Mouse (Mus musculus) adipocyte (in vitro differentiated cells): ENCODE measurements around the gene BC037034.

ENCODE experiments used
- DNase-seq: peaks from one replicate; pipeline ENCODE4 v3.0.0-alpha.2; 2016; ENCODE audit warnings: low spot score

BC037034 gene

GRCm38 (mm10) chr5:138263260-138264206 is at the start of gene BC037034:
Gene BC037034, minus strand, starts transcription at chr5:138264033.
- DNase-seq, result peak; percentile 97

- no peak for DNase-seq
Measured at GRCm38 (mm10) chr5:138312795-138313194, 49.0 kb upstream of the BC037034 start.

GRCm38 (mm10) chr5:138299613-138300012 is 35.8 kb upstream of the BC037034 start:
- no peak for DNase-seq

DNA sequence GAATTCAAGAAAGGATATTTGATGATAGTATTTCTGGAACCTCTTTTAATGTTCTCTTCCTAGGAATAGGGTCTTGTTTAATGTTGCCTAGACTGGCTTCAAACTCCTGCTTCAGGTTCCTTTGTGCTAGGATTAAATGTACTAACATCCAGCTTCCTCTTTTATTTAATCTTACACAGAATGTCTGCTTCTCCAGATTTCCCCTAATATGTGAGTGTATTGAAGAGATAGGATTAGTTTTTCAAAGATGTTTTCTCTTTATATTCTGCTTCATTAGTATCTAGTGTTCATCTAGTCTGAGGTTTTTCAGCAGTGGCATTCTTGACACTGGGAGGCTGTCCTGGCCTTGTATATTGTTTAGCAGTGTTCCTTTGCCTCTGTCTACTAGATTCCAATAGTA is 30.3 kb upstream of the BC037034 start:
- no peak for DNase-seq

DNA sequence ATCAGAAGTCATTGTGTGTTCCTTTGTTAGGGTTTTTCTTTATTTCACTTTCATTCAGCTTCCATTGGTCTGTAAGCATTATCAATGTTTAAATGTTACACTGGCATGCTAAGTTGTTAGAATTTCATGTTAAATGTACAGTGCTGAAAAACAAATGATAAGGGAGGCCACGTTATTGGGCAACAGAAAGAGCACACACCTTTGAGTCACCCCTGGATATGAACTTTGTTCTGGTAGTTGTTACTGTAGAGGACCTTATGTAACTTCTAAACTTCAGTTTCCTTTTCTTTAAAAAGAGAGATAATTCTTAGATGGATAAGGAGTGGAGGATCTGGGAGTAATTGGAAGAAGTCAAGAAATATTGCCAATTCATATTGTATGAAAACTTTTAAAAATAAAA is 27.8 kb upstream of the BC037034 start:
- no peak for DNase-seq

- no peak for DNase-seq
Measured at GRCm38 (mm10) chr5:138287861-138288260, 24.0 kb upstream of the BC037034 start.

DNA sequence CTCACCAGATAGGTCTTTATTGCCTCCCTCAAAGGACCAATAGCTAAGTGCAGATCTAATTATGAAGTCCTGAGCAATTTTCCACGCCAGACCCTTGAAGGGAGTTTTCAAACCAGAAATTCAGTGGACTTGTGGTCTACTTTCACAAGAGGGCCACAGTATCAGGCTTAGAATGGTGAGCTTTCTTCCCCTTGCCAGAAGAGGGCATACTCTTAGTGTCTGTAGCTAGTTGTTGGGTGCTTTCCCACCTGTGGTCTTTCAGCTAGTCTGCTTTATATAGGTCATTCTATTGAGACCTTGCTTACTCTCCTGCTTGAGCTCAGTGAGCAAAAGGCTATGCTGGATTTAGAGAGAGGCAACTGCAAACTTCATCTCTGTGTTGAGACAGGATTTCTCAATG is 19.7 kb upstream of the BC037034 start:
- no peak for DNase-seq

DNA sequence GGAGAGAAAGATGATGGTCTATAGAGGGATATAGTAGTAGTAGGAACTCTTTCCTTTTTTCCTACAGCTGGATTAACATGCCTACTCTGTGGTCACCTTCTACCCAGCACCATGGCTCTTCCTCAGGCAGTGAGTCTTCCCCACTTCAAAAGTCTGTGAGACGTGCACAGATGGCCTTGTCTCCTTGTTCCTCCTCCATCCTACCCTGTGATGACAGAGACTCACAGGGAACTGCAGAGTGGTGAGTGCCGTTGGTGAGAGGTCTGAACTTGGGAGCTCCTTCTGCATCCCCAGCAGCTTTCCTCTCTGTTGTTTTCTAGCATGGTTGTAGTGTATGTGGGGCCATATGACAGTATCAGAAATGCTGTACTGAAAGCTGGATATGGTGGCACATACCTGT is 18.0 kb upstream of the BC037034 start:
- DNase-seq, result no peak

DNA sequence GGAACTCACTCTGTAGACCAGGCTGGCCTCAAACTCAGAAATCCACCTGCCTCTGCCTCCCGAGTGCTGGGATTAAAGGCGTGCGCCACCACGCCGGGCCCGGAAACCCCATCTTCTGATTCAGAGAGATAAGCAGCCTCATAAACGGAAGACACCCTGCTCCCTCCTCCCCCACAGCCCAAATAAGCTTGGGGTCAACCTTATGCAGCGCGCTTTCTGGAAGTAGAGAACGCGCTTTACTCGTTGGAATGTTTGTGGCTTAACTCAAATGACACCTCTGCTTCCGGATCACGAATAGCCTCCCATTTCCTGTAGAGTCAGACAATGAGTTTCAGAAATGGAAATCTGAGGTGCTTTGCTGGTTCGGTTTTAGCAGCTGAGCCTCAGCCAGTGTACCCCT is 17.0 kb upstream of the BC037034 start:
- DNase-seq, result no peak

GRCm38 (mm10) chr5:138280425-138280768 is 16.6 kb upstream of the BC037034 start:
- DNase-seq, result no peak

GRCm38 (mm10) chr5:138279585-138280424 is 16.0 kb upstream of the BC037034 start, which contains the start of the genes Gm43720, Gpc2 and Stag3:
Gene Gm43720, minus strand, starts transcription at chr5:138279958.
Gene Gpc2, minus strand, starts transcription at chr5:138280005.
Gene Stag3, plus strand, starts transcription at chr5:138280240.
- DNase-seq, result no peak

DNA sequence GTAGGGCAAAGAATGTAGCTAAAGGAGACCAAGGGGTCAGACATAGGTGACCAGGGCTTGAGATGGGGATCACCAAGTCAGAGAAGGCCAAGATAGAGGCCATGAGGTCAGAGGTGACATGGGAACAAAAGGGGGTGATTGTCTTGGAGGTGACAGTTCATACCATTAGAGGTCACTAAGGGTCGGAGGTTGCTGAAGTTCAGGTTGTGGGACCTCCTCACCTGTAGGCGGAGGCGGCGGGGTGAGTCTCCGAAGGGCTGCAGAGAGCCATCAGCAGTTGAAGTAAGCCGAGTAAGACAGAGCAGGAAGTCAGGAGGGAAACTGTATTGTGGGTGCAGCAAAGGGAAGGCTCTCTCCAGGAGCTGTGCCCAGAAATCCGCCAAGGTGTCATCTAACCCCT is 14.2 kb upstream of the BC037034 start:
- no peak for DNase-seq

GRCm38 (mm10) chr5:138275216-138276050 is 11.6 kb upstream of the BC037034 start:
- DNase-seq, result no peak

GRCm38 (mm10) chr5:138274186-138274585 is 10.4 kb upstream of the BC037034 start:
- DNase-seq, result no peak

DNA sequence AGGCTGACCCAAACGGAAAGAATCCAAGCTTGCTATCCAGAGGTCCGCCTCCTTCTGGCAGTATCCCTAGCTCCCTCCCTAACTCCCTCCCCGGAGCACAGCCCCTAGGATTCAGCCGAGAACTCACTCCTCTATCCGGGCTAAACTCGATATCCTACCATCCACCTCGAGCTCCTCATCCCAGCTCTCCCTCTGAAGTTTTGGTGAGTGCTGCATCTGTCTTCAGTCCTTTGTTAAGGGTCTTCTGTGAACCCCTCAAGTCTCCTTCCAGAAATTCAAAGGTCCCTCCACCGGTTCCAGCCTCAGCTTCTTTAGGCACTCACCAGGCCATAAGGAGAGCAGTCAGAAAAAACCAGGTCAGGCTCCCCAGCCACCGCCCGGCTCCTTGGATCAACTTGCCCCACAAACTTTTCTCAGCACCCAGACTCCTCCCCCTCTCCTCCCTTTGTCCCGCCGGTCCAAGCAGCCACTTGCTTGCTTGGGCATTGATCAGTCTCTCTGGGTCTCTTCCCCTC is 8.6 kb upstream of the BC037034 start, which contains the start of gene Gal3st4:
TSS of gene Gal3st4 (minus strand) at position 432 of the 515 bp plus-strand sequence.
- no peak for DNase-seq

DNA sequence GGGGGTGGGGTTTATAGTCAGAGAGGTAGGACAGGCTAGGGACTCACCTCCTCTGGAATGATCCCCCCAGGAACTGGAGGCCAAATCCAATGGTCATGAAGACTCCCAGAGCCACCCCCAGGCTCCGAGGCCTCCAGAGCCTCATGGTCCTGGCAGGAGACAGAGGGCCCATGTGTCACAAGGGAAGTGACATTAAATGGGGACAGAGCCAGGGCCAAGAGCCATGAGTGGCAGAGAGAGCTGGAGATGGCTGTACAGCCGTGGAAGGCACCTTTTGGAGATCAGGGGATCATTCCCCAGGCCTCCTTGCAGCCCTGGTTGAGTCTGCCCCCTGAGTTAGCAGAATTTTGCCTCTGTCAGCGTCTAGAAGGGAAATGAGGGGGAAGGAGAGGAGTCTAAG is 7.4 kb upstream of the BC037034 start:
- no peak for DNase-seq

DNA sequence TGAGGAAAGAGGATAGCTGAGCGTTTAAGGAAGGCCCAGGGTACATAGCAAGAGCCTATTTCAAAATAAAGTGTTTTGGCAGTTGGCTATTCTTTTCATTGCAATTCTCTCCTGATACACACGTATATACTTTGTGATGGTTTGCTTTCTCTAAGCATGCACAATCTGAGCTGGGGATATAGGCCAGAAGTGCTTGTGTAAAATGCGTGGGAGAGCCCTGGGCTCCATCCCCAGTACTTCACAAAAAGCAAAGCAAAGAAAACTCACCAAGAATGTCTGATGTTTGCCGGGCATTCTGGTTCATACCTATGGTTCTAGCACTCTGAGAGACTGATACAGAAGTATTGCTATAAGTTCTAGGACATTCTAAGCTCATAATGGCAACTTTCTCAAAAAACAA is 5.1 kb upstream of the BC037034 start:
- DNase-seq, result no peak

DNA sequence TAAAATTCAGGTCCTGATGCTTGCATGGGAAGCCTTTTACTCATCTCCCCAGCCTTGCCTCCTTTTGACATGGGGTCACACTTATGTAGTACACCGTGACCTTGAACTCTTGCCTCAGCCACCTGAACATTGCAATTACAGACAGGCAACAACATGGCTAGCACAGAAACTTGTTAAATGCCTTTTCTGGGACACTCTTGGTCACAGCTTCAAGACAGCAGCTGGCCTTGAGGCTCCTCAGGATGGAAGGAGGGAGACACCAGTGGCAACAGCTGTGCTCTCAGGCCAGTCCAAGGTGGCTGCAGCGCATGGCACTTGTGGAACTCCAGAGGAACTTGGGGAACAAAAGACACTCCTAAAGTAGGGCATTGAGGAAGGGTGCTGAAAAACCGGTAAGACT is 3.3 kb upstream of the BC037034 start:
- no peak for DNase-seq

DNA sequence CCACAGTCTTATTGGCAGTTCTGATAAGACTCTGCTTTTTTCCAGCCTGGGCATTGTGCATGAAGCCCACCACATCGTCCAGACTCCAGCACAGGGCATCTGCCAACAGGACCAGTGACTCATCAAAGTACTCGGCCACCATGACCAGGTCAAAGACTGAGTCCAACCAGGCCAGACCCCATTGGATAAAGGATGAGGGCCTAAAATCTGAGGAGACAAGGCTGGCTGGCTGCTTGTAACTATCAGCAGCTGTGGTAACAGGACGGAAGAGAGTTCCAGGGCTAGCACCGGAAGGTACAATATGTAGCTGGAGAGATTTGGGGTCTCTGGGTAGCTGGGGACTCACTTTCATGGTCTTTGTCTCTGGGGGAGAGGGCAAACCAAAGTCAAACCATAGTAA is 1.9 kb upstream of the BC037034 start:
- no peak for DNase-seq

DNA sequence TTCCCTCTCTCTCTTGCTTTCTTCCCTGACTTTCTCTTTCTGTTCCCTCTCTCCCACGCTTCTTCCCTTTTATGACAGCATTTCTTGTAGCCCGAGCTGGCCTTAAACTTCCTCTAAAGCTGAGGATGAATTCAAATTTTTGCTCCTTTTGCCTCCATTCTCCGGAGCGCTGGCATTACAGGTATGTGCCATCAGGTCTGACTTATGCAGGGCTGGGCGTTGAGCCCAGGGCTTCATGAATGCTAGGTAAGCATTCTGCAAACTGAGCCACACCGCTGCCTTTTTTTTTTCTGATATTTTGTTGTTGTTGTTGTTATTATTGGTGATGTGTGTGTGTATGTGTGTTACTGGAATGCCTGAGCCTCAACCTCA is 360 bp upstream of the BC037034 start:
- no peak for DNase-seq

DNA sequence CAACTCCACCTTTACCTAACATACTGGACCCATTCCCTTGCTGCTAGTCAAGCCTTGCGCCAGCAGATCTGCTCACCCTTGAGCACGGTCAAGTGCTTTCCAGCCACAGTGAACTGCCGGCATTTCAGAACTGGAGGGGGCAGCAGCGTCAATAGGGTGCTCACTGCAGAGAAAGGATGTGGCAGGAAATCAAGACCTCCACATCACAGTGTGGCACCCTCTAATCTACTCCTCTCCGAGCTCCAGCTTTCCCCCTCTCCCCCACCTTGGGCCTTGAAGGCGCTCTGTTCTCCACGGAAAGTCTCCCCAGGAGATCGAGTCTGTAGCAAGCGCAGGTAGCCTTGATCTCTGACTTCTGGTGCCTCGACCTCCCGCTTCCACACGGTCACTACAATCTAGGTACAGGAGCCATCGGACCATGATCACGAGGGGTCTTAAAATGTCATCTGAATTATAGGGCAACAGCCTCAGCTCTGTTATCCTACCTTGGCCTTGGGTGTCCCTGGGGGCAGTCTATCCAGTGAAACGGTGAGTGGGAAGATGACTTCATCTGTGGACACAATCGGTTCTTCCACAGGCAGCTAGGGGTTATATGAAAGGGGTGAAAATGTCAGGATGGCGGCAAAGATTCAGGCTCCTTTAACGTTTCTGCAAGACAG is 1.1 kb downstream of the BC037034 start:
- DNase-seq, result no peak
